ENCODE assay signal across 17 mouse cellular contexts in genomic region chr10:12017286-12017685, GRCm38 (mm10).
"Had no signal": no experiment of that assay in that cellular context is flagged by ENCODE, and none has a peak within 500 bp of the region (broad histone marks: within the 10 kb centered on the region; RNA-seq: fewer than 3 reads in every experiment).

No protein-coding gene starts in this region.

- ATAC-seq: liver, postnatal 0 days; lung, postnatal 0 days; midbrain, embryonic 13.5 days; midbrain, embryonic 15.5 days had no signal

- H3K27ac ChIP-seq: liver, embryonic 15.5 days; lung, embryonic 15.5 days; macrophage; midbrain, embryonic 13.5 days; midbrain, embryonic 15.5 days; neural tube, embryonic 12.5 days had no signal

- H3K9ac ChIP-seq: liver, embryonic 15.5 days; liver, postnatal 0 days; lung, embryonic 15.5 days; midbrain, embryonic 13.5 days; midbrain, embryonic 15.5 days; neural tube, embryonic 12.5 days had no signal

- H3K36me3 ChIP-seq: liver, embryonic 15.5 days; lung, embryonic 15.5 days; midbrain, embryonic 13.5 days; midbrain, embryonic 15.5 days; neural tube, embryonic 12.5 days had no signal

- H3K4me1 ChIP-seq: liver, embryonic 15.5 days; lung, embryonic 15.5 days; megakaryocyte, embryonic 14.5 days; midbrain, embryonic 13.5 days; midbrain, embryonic 15.5 days; neural tube, embryonic 12.5 days had no signal

- H3K4me3 ChIP-seq: liver, embryonic 15.5 days; lung, embryonic 15.5 days; megakaryocyte, embryonic 14.5 days; midbrain, embryonic 13.5 days; midbrain, embryonic 15.5 days; neural tube, embryonic 12.5 days had no signal

- H3K9me3 ChIP-seq: lung, embryonic 15.5 days; midbrain, embryonic 13.5 days; midbrain, embryonic 15.5 days; neural tube, embryonic 12.5 days had no signal

- H3K4me2 ChIP-seq: liver, embryonic 15.5 days; lung, embryonic 15.5 days; midbrain, embryonic 11.5 days; midbrain, embryonic 13.5 days; midbrain, embryonic 15.5 days; neural tube, embryonic 12.5 days had no signal

- DNase-seq: liver, postnatal 0 days; lung, adult 2 months; lung, postnatal 14 days; lung, postnatal 36 days; right cerebral cortex, postnatal 14 days; thymus, adult 18-20 months; thymus, postnatal 14 days; thymus, postnatal 36 days had no signal

- H3K27me3 ChIP-seq: liver, embryonic 15.5 days; lung, embryonic 15.5 days; megakaryocyte, embryonic 14.5 days; midbrain, embryonic 13.5 days; midbrain, embryonic 15.5 days; neural tube, embryonic 12.5 days had no signal
